In genomic region chr8:107150404-107151157, GRCm38 (mm10) we compare ENCODE assay signal across 8 mouse cellular contexts. TPM values are rescaled to one million over a fixed set of nuclear protein-coding genes. Genes with fewer than 3 reads are reported as not detected.
DNase-seq lines count a peak whose midpoint lies in the region; ATAC-seq and TF ChIP-seq lines count a peak whose summit lies in the region.

Gene Cyb5b, plus strand, starts transcription at chr8:107150640.

- H3K4me2 ChIP-seq in embryonic facial prominence, embryonic 13.5 days = peak within 1 kb of the TSS; percentile 70
- H3K4me2 ChIP-seq in limb, embryonic 13.5 days (replicated peaks) = peak within 1 kb of the TSS; percentile 81
- H3K4me2 ChIP-seq in midbrain, embryonic 16.5 days (ENCODE audit: low read length) = peak within 1 kb of the TSS; percentile 85

- peak; percentile 72 for TF ChIP-seq POLR2A in heart, adult 2 months (IDR thresholded peaks at IDR 0.05; ENCODE audit: insufficient read depth, low read depth, low read length)

- H3K79me2 ChIP-seq in heart, adult 2 months (replicated peaks; ENCODE audit: control insufficient read depth, insufficient read depth, low read length) = peaks cover 5% of the 10 kb centered on the region

- intact Hi-C loops in heart, adult 2 months (cut with DNase I) = loop anchor here (2.0 kb wide), 2 partner anchors 34 to 56 kb away; no protein-coding TSS in a partner anchor

- under 1% methylated on average over 65 of the region's 65 CpGs for WGBS in embryonic facial prominence, embryonic 13.5 days
- under 1% methylated on average over 65 of the region's 65 CpGs for WGBS in heart, adult 2 months
- WGBS in limb, embryonic 13.5 days = under 1% methylated on average over 65 of the region's 65 CpGs
- under 1% methylated on average over 64 of the region's 65 CpGs for WGBS in midbrain, embryonic 16.5 days

- peak within 1 kb of the TSS; percentile 82 for H3K4me3 ChIP-seq in embryonic facial prominence, embryonic 13.5 days
- H3K4me3 ChIP-seq in heart, adult 2 months = peak within 1 kb of the TSS; percentile 99
- peak within 1 kb of the TSS; percentile 88 for H3K4me3 ChIP-seq in limb, embryonic 13.5 days
- H3K4me3 ChIP-seq in midbrain, embryonic 16.5 days (ENCODE audit: low read depth, low read length) = peak within 1 kb of the TSS; percentile 96

- DNase-seq in 3134 (ENCODE audit: extremely low read depth, insufficient read length, low spot score) = peak; percentile 92
- DNase-seq in adrenal gland, postnatal 36 days = peak; percentile 96 to 97
- peak; percentile 94 to 96 for DNase-seq in heart, adult 2 months
- peak; percentile 96 to 97 for DNase-seq in kidney, adult 8-10 months
- DNase-seq in spleen, postnatal 10 days (ENCODE audit: low spot score in 2 of 2) = peak; percentile 81 to 90

- peak within 1 kb of the TSS; percentile 94 for H3K9ac ChIP-seq in embryonic facial prominence, embryonic 13.5 days
- H3K9ac ChIP-seq in heart, adult 2 months (ENCODE audit: low read depth, low read length) = peak within 1 kb of the TSS; percentile 96
- H3K9ac ChIP-seq in limb, embryonic 13.5 days = peak within 1 kb of the TSS; percentile 90
- peak within 1 kb of the TSS; percentile 95 for H3K9ac ChIP-seq in midbrain, embryonic 16.5 days (ENCODE audit: low read depth, low read length)

- TF ChIP-seq EP300 in heart, adult 2 months (IDR thresholded peaks at IDR 0.05; ENCODE audit: insufficient read depth, low read depth, low read length) = peak; percentile 71; the same call in 1 of the 2 replicates

- ATAC-seq in embryonic facial prominence, embryonic 13.5 days (ENCODE audit: insufficient number of reproducible peaks, insufficient read depth, low FRiP score, low TSS enrichment, low read depth) = peak; percentile 83
- ATAC-seq in limb, embryonic 13.5 days (ENCODE audit: low FRiP score, low read depth) = peak; percentile 92
- peak; percentile 97 for ATAC-seq in midbrain, embryonic 16.5 days

- peak within 1 kb of the TSS; percentile 56 for H3K27ac ChIP-seq in embryonic facial prominence, embryonic 13.5 days
- H3K27ac ChIP-seq in heart, adult 2 months = peak within 1 kb of the TSS; percentile 91
- H3K27ac ChIP-seq in limb, embryonic 13.5 days = peak within 1 kb of the TSS; percentile 44
- H3K27ac ChIP-seq in midbrain, embryonic 16.5 days (ENCODE audit: low read length) = peak within 1 kb of the TSS; percentile 87

- H3K27me3 ChIP-seq in embryonic facial prominence, embryonic 13.5 days = no peaks in the 10 kb centered on the region
- H3K27me3 ChIP-seq in heart, adult 2 months (ENCODE audit: control insufficient read depth, insufficient read depth, low read length) = no peaks in the 10 kb centered on the region
- no peaks in the 10 kb centered on the region for H3K27me3 ChIP-seq in limb, embryonic 13.5 days
- H3K27me3 ChIP-seq in midbrain, embryonic 16.5 days (ENCODE audit: control insufficient read depth, insufficient read depth, low read depth, low read length) = no peaks in the 10 kb centered on the region

- H3K4me1 ChIP-seq in embryonic facial prominence, embryonic 13.5 days = peaks cover 11% of the 10 kb centered on the region
- peaks cover 5% of the 10 kb centered on the region for H3K4me1 ChIP-seq in heart, adult 2 months (ENCODE audit: control insufficient read depth, insufficient read depth, low read length)
- H3K4me1 ChIP-seq in limb, embryonic 13.5 days = peaks cover 14% of the 10 kb centered on the region
- peaks cover 11% of the 10 kb centered on the region for H3K4me1 ChIP-seq in midbrain, embryonic 16.5 days (ENCODE audit: control insufficient read depth, insufficient read depth, low read length)

- H3K9me3 ChIP-seq in embryonic facial prominence, embryonic 13.5 days = no peaks in the 10 kb centered on the region
- no peaks in the 10 kb centered on the region for H3K9me3 ChIP-seq in limb, embryonic 13.5 days
- H3K9me3 ChIP-seq in midbrain, embryonic 16.5 days (replicated peaks; ENCODE audit: control insufficient read depth, low read length, poor library complexity, severe bottlenecking) = no peaks in the 10 kb centered on the region

- H3K36me3 ChIP-seq in embryonic facial prominence, embryonic 13.5 days = peaks cover 29% of the 10 kb centered on the region
- peaks cover 10% of the 10 kb centered on the region for H3K36me3 ChIP-seq in heart, adult 2 months (ENCODE audit: control insufficient read depth, insufficient read depth, low read length)
- H3K36me3 ChIP-seq in limb, embryonic 13.5 days = peaks cover 29% of the 10 kb centered on the region
- H3K36me3 ChIP-seq in midbrain, embryonic 16.5 days (ENCODE audit: control insufficient read depth, insufficient read depth, low read length) = peaks cover 5% of the 10 kb centered on the region; the same call in 1 of the 2 replicates

- TF ChIP-seq CTCF in heart, adult 2 months (IDR thresholded peaks at IDR 0.05) = no peak

RNA-seq across cellular contexts. Expression of gene Cyb5b, which starts in this region (rescaled TPM):
- 100 to 1,000 TPM; 419 to 590 TPM for total RNA-seq in adrenal gland, postnatal 36 days (2021)
- 78.5 and 83.4 TPM in 2 replicates for polyA plus RNA-seq in embryonic facial prominence, embryonic 13.5 days (2015; fragmentation: Nextera tagmentation; extraction: Ambion mirVana)
- total RNA-seq in heart, adult 2 months (2021) = 10 to 100 TPM; 38.8 to 41.1 TPM
- 33.2 and 50.8 TPM in 2 replicates for polyA plus RNA-seq in heart, adult 2 months (2012; rRNA removed)
- 71.9 and 77.0 TPM in 2 replicates for polyA plus RNA-seq in limb, embryonic 13.5 days (2015; fragmentation: Nextera tagmentation; extraction: Ambion mirVana)
- 120 and 124 TPM in 2 replicates for polyA plus RNA-seq in midbrain, embryonic 16.5 days (2015; fragmentation: Nextera tagmentation; extraction: Ambion mirVana)

Comparison
In these comparisons a context has a peak if more than half of its experiments do, and no peak if none do; other contexts are left out.
1. Peak in every context shown above with its lines: DNase-seq, ATAC-seq, H3K4me3 ChIP-seq and H3K27ac ChIP-seq.
2. RNA of gene Cyb5b (total RNA-seq): 419 to 590 TPM in adrenal gland, postnatal 36 days; 38.8 to 41.1 TPM in heart, adult 2 months; every median in the first group is over 4 times any median in the second.